Mouse (Mus musculus): ENCODE data around the gene Kansl2.
A peak's percentile ranks its signal among the peaks of the same experiment; 100 is the strongest.
"Not testable (repeated sequence)": the region's sequence is repeated elsewhere in the genome, so short reads cannot be mapped to it uniquely, and the experiment has no call there.

Gene Kansl2

DNA sequence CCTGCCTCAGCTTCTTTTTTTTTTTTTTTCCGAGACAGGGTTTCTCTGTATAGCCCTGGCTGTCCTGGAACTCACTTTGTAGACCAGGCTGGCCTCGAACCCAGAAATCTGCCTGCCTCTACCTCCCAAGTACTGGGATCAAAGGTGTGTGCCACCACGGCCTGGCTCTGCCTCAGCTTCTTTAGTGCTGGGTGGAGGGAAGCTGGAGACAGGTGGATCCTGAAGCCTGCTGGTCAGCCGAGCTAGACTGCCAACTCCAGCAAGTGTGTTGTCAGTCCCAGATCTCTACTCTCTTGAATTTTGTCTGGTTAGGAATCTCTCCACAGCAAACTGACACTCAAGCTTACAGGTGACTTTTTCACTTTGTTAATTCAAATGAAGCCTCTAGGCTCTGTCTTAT is 1.9 kb upstream of the Kansl2 start:
- no peak for DNase-seq

DNA sequence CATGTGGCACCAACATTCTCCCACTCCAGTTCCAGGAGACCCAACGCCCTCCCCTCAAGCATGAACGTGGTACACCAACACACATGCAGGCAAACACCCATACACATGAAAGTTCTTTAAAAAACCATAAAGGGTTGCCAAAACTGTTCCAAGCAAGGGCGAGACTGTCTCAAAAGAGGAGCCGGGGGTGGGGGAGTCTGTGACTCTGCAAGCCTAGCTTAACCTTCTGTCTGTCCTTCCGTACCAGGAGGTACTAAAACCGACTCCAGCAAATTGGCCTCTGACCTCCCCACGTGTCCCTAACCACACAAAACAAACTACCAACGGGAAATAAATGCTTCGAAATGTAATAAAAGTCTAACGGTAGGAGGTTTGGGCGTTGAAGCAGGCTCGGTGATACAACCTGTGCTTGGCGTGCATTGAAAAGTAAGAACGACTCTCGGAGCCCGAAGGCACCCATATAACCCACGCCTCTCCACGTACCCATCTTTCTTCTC is 981 bp downstream of the Kansl2 start:
- DNase-seq = peak in 1 of 2 experiments; percentile 31

DNA sequence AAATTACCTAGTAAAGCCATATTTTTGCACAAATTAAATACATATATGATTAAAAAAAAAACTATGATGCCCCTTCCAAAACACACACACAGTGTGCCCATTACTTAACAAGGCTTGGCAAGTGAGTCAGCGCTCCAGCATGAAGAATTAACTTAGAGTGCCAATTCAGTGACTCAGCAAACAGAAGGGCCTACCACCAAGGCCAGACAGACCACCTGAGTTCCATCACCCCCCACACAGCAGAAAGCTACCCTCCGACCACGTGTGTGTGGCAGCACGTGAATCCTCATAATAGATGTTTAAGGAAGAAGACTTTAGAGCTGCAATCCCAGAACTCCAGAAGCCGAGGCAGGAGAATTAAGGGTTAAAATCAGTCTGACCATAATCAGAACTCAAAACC is 1.8 kb downstream of the Kansl2 start:
- no peak for DNase-seq

DNA sequence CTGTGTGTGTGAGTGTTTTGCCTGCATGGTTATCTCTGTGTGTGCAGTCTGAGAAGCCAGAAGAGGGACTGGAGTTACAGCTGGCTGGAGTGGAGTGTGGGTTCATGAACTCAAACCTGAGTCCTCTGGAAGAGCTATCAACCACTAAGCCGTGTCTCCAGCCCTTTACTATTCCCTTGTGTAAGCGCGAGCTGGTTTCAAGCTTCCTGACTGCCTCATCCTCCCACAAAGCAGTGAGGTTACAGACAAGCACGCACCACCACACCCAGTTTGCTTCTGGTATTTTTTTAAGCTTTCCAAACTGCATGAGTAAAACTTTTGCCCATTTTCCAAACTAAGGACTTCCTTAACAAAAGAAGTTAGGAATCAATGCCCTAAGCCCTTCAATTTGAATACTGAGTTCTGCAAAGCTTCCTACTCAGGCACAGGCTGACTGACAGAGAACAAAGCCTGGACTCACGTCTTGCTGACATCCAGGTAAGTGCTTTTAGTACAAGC is 5.9 kb downstream of the Kansl2 start:
- DNase-seq = no peak

DNA sequence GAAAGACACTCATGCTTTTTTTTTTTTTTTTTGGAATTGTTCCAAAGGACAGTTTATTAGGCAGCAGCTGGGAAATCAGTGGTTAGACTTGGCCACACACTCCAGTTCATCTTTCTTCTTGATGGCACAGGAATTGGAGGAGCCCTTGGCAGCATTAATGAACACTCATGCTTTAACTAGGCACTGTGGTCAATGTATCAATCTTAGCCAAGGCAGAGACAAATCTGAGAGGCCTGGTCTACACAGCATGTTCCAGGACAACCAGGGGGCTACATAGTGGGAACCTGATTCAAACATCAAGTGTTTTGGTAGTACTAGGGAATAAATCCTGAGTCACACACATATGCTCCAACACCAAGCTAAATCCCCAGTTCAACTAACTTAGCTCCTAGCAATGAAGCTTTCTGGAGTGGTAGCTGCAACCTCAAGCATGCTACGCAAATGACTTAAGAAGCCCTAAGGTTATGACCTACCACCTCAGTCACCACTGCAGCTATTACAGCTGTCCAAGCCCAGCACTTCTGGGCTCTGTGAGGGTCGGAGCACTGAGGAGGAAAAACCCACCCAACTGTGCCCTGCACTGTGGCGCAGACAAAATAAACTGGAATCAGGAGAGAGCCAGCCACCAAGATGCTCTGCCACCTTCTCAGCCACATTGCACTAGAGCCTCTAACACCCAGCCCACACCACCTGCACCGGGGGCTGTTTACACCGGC is 6.8 kb downstream of the Kansl2 start:
- DNase-seq = no peak

DNA sequence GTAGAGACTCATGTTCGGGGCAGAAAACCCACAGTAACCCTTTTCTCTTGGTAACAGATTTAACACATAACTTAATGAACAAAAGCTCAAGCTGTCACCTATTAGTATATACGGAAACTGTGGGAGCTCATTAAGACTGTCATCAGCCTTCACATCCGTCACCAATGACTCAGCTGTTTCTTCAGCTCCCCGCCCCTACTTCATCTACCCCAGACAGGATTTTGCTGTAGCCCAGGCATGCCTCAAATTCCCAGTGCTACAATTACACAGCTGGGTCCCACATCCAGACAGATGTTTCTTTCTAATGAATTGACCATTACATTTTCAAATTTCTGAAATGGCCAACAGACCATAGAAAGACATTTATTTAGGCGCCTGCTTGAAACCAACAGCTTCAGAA is 8.0 kb downstream of the Kansl2 start:
- DNase-seq = no peak

DNA sequence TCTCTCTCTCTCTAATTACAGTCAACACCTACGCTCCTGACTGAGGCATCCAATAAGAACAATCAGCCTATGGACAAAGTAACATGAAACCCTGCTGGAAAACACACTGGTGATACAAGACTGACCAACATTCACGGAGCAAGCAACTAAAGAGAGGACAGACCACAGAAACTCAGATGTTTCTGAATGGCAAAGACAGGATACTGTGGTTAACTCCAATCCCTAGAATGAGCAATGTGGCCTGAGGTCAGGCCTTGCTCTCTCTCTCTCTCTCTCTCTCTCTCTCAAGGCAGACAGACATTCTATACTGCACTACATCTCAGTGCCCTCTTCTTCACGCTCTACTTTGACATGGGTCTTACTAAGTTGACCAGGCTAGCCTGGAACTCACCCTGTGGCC is 12.8 kb downstream of the Kansl2 start:
- no peak for DNase-seq

DNA sequence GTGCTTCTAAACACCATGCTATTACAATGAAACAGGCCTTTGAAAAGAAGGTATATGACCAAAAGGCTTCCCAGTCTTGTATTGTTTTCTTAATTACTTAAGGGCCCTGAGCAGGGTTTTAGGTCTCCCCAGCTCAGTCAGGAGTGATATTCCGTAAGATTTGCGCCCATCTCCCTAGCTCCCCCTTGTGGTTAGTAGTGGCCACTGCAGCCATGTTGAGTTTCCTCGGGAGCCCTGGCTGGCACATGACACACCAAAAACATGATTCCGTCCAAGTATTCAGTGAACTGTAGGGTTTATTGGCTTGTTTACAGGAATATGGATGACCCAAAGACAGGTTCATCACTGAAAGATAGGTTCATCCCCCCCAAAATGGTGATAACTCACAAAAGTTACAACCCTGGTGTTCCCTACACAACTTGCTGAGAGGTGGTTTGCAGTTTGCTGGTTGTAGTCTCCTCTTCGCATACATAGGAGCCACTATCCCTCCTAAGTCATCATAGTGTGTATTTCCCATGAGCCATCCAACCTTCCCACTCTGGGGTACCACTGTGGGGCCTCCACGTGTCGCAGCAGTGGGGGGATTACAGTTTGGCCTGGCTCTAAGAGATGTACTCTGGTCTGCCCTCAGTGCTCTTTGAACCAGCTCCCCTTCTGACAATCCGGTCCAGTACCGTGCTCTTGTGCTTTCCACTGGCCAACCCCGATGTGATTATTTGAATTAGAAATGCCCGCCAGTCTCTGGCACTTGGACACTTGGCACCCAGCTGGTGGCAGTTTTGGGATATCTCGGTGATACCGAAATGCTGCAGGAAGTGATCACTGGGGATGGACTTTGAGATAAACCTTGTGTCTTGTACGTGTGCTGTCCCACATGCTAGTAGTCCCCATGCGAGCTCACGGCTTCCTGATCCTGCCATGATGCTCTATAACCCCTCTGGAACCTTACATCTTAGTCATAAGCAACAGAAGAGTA is 16.4 kb downstream of the Kansl2 start:
- peak; percentile 49 to 78 for DNase-seq

DNA sequence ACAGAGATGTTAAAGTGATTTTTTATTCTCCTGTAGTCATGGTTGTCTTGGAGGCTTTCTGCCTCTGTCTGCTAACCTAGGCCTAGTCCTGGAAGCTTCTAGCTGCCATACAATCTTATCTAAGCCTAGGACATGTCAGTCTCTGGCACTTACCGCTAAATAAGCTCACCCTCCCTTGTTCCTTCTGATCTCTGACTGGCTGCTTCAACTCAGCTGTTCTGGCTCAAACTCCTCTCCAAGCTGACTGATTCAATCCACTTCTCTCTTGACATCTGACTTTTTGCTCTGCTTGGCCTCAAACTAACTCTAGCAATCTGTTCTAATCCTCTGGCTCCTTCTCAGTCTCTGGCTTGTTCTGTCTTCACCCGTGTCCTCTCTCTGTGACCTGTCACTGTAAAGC is 19.2 kb downstream of the Kansl2 start:
- DNase-seq = not testable (repeated sequence)

DNA sequence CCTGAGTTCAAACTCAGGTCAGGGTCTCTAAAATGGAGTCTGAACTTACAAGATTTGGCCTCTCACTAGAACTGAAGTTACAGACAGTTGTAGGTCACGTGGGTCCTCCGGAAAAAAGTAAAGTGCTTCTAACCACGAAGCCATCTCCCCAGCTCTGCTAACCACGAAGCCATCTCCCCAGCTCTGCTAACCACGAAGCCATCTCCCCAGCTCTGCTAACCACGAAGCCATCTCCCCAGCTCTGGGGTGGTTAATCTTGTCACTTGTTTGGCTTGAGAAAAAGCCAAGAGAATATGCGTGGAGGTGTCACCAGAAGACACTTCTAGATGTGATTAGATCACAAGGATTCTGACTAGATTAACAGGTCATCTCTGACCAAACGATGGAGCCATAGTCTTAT is 19.9 kb downstream of the Kansl2 start:
- no peak for DNase-seq

DNA sequence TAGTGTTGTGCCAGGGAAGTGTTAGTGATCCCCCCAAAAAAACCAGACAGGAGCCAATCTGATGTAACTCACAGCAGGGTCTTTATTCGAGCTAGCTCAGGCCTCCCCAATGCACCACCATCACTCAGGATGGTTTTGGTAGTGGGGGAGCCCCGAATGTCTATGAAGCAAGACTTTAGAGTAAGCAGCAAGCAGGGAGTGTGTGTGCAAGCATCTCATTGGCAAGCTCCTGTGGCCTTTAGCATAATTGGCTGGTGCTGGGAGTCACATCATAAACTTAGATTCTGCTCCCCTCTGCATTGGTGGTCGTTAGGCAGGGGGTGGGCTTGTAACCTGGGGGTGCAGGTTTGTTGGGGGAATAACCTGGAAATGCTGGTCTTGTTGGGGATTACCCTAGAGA is 20.4 kb downstream of the Kansl2 start:
- not testable (repeated sequence) for DNase-seq

DNA sequence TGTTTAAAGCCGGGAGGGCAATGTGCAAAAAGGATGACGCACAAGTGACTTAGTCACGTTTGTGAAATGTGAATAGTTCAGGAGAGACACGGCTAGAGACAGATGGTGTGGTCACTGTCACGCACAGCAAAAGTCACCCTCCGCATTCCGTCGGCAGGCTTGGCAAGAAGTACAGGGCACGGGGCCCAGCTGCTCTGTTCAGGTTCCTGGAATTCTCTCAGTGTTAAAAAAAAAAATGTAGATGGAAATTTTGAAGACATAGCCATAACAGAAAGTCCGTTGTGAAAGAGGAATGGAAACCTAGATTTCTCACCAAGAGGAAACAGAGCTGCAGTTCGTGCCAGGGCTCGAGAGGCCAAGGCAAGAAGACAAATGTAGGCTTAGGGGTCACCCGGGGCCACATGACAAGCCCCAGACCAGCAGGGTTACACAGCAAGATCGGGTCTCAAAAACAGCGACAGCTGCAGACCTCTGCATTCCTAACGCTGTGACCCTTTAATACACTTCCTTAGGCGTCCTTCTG is 21.2 kb downstream of the Kansl2 start:
- DNase-seq = peak; percentile 62 to 73

DNA sequence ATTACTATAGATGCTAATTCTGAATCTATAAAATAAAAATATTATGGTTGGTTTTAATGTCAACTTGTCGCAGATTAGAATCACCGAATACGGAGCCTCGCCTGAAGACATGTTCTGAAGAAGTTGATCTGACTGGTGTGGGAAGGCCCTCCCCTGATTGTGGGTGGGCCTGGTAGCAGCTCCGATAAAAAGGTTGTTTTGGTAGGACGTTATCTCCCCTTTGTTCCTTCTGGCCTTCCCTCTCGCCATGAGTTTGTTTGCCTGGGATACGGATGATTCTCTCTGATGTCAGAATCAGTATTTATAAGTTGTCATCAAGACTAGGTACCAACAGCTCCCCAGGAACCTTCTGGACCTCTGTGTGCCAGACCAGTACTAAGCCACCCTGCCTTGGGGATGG is 21.8 kb downstream of the Kansl2 start:
- DNase-seq = no peak

DNA sequence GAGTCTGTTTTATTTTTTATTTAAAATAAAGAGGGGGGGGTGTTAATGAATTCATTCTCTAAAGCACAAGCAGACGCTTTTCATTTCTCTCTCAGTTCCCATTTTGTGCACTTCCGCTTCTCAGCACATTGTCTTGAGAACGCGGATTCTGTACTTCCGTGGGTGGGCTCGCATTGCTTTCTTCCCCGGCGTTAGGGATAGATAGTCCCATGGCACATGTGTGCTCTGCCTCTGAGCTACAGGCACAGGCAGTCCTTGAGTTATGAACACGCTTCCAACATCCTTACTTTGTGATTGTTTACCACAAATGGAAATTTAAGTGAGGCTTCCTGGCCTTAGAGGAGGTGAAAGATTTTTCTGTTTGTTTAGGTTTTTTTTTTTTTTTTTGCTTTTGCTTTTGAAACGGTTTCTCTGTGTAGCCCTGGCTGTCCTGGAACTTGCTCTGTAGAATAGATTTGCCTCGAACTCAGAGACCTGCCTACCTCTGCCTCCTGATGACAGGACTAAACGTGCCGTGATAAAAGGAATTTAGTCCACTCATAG is 22.6 kb downstream of the Kansl2 start:
- DNase-seq = peak; percentile 29

DNA sequence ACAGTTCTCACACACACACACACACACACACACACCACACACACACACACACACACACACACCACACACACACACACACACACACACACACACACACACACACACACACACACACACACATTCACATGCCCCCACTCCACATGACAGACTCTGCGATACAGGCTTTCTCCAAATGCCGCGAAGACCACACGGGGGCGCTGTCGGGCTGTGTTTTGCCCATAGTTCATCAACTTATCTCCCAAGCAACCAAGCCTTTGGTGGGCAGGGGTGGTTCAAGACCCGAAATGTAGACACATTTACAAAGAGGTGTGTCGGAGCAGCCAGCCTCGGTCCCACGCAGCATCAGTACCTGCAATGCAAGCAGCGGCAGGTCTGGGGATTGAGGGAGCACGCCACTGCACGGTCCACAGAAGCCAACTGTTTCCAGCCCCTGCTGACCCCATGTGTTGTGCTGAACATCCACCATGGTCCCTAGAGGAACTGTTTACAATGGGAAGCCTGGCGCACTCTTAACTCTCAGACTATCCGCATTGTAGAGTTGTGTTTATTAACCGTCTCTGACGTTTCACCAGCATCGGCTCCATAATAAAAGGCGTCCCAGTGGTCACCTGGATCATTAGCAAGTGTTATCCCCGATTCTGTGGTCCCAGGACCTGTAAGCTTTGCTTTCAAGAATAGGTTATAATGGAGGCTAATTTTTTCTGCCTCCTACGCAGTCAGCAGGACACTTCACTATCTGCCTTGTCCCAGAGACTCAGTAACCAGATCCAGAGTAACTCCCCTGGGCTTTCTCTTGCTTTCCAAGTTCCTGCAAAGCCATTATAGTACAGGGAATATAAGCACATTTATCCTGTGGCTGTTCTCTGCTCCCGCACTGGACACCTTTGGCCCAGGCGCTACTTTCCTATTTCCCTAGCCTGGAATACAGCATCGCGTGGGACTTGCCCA is 23.4 kb downstream of the Kansl2 start:
- peak; percentile 61 to 89 for DNase-seq

DNA sequence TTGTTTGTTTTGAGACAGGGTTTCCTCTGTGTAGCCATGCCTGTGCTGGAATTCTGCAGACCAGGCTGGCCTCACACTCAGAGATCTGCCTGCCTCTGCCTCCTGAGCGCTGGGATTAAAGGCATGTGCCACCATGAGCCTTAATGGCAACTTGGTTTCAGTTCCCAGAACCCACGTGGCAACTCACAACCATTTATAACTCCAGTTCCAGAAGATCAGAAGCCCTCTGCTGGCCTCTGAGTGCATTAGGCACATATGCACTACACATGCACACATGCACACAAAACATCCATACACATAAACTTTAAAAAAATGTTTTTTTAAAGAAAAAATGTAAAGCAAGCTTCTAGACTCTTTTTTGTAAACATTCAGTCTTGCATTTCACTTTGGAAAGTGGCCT is 24.7 kb downstream of the Kansl2 start:
- DNase-seq = no peak

DNA sequence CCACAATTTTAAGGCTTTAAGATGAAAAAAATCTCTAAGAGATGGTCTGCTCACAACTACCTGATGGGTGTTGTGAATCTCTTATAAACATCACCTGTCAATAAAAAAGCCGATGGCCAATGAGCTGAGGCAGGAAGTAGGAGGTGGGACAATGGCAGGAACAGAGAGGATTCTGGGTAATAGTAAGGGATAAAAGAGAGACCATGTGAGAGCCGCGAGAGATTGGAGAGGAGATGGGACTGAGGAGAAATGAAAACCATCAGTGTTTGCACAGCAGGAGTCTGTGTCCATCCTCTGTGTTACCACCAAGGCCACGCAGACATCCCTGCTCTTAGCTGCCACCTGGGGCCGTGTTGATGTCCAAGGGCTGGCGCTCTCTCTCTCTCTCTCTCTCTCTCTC is 26.7 kb downstream of the Kansl2 start:
- DNase-seq = no peak

DNA sequence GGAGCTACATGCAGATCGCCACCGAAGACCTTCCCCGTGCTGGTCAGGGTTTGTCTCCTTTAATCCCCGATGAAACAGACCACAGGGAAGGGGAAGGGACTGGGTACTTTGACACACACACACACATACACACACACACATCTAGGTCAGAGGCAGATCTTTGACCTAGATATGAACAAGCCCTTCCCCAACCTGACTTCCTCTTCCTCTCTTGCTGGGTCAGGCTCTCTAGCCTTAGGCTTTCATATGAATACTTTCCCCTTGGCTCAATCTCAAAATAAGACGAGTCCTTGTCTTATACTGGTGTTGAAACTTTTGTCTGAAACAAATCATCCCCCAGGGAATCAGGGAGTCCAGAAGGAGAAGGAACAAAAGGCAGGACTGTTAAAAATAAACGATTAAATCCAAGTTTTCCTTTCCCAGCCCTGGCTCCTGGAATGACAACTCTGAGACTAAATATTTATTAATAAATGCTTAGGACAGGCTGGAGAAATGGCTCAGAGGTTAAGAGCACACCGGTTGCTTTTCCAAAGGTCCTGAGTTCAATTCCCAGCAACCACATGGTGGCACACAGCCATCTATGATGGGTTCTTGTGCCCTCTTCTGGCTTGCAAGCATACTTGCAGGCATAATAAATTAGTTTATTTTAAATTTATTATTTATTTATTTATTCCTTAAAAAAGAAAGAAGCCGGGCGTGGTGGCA is 27.7 kb downstream of the Kansl2 start:
- DNase-seq = peak; percentile 26 to 44

DNA sequence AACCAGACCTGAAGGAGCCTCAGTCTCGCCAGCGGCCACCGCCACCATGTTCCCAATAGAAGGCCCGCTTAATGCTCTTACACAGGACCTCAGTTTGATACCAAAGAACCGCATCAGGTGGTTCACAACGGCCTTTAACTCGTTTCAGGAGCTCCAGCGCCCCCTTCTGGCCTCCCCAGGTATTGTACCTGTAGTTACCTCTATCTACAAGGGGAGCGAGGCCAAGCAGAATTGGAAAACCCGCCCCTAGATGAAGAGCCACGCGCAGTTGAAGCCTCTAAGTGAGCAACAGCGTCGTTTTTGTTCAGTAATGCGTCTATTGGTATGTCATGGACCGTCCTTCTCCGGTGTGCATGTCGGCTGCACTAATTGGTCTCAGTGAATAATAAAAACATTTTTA is 29.6 kb downstream of the Kansl2 start:
- DNase-seq = peak; percentile 52 to 89

DNA sequence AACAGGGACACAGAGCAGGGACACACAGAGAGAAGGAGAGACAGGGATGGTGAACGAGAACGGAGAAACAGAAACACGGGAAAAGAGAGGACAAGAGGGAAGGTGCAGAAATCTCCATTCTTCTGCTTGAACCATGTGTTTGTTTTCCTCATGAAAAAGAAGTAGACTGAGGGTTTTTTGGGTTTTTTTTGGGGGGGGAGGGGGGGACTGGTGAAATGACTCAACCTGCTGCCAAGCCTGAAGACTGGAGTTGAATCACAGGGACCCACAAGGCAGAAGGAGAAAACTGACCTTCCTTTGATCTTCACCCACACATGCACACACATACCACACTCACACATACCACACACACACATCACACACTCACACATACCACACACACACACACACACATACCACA is 30.7 kb downstream of the Kansl2 start:
- no peak for DNase-seq

DNA sequence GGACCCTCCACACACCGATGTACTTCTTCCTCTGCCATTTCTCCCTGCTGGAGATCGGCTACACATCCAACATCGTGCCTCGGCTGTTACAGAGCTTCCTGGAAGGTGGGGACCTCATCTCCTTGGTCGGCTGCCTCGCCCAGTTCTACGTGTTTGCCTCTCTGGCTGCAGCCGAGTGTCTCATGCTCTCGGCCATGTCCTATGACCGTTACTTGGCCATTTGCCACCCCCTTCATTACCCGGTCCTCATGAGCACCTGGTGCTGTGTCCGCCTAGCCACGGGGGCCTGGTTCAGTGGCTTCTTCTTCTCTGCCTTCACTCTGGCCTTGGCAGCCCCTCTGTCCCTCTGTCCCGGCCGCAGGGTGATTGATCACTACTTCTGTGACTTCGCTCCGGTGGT is 36.4 kb downstream of the Kansl2 start:
- no peak for DNase-seq

Data from kidney, postnatal 36 days (tissue).